Mouse (Mus musculus) liver, embryonic 15.5 days (tissue): Measurements from ENCODE around the gene Asb8. TPM values are rescaled to one million over a fixed set of nuclear protein-coding genes. Genes with fewer than 3 reads are reported as not detected.

Experiments
- ATAC-seq: fragments of 200-750 bp; cut with Nextera tagmentation; 2 replicates; pipeline ENCODE4 v1.8.0; 2017; ENCODE audit warnings: moderate number of reproducible peaks, mild to moderate bottlenecking, moderate library complexity; ENCODE audit not compliant: insufficient read depth
- H3K27ac ChIP-seq: fragments of 300-500 bp; sonication (generic); replicated peaks from 2 replicates; pipeline ENCODE4 v1.5.1; 2015; ENCODE audit warnings: mild to moderate bottlenecking, inconsistent platforms
- H3K27me3 ChIP-seq: fragments of 300-500 bp; sonication (generic); 2 replicates; pipeline ENCODE4 v1.6.1; 2015; ENCODE audit warnings: mild to moderate bottlenecking, inconsistent platforms
- H3K36me3 ChIP-seq: fragments of 300-500 bp; sonication (generic); replicated peaks from 2 replicates; pipeline ENCODE4 v1.6.1; 2015; ENCODE audit warnings: moderate library complexity, mild to moderate bottlenecking, inconsistent platforms
- H3K4me1 ChIP-seq: fragments of 300-500 bp; sonication (generic); replicated peaks from 2 replicates; pipeline ENCODE4 v1.6.1; 2015; ENCODE audit warnings: inconsistent platforms
- H3K4me2 ChIP-seq: fragments of 300-500 bp; sonication (generic); 2 replicates; pipeline ENCODE4 v1.6.1; 2015; ENCODE audit warnings: moderate library complexity, mild to moderate bottlenecking, inconsistent platforms
- H3K4me3 ChIP-seq: fragments of 300-500 bp; sonication (generic); replicated peaks from 2 replicates; pipeline ENCODE4 v1.5.1; 2015; ENCODE audit warnings: mild to moderate bottlenecking, inconsistent platforms
- H3K9ac ChIP-seq: fragments of 300-500 bp; sonication (generic); 2 replicates; pipeline ENCODE4 v1.6.1; 2015; ENCODE audit warnings: moderate library complexity, mild to moderate bottlenecking, inconsistent platforms
- H3K9me3 ChIP-seq: fragments of 300-500 bp; sonication (generic); replicated peaks from 2 replicates; pipeline ENCODE4 v1.6.1; 2016; ENCODE audit warnings: inconsistent platforms
- WGBS: fragments of 180-500 bp; shearing (Covaris S2); methylation state at CpG from one replicate; pipeline ENCODE4 v1.1.7; 2015; ENCODE audit warnings: mixed read lengths; ENCODE audit not compliant: insufficient replicate concordance; 5-methylcytosine and 5-hydroxymethylcytosine counted together
- polyA plus RNA-seq: library from polyadenylated mRNA; unstranded; fragments of >200 nt; fragmentation: Nextera tagmentation; extraction: Ambion mirVana; gene quantifications from 2 replicates; pipeline ENCODE4 v1.2.1, GENCODE M21; 2015

Asb8 gene
- polyA plus RNA-seq, 1 experiment from 2014 or later = 20.4 TPM

GRCm38 (mm10) chr15:98096957-98097356 lies 68.5 kb downstream of the Asb8 start:
- 53% methylated on average over 3 of the region's 3 CpGs for WGBS
- no peak for ATAC-seq

GRCm38 (mm10) chr15:98094905-98095304 lies 70.5 kb downstream of the Asb8 start:
- no peak overlapping the region for H3K27ac ChIP-seq
- H3K4me1 ChIP-seq = peaks cover 21% of the 10 kb centered on the region
- H3K9me3 ChIP-seq = no peaks in the 10 kb centered on the region
- H3K27me3 ChIP-seq = no peaks in the 10 kb centered on the region
- WGBS = 88% methylated on average over 12 of the region's 12 CpGs
- no peak overlapping the region for H3K9ac ChIP-seq
- peaks cover 12% of the 10 kb centered on the region for H3K36me3 ChIP-seq
- H3K4me2 ChIP-seq = no peak overlapping the region
- ATAC-seq = no peak
- H3K4me3 ChIP-seq = no peak overlapping the region

More at GRCm38 (mm10) chr15:98096957-98097356, 68.5 kb downstream of the Asb8 start:
- Histone ChIP-seq H3K27me3 (no peaks in the 10 kb centered on the region), H3K4me3 (no peak overlapping the region), H3K9me3 (no peaks in the 10 kb centered on the region), H3K27ac (no peak overlapping the region), H3K36me3 (peaks cover 9% of the 10 kb centered on the region), H3K9ac (no peak overlapping the region), H3K4me1 (peaks cover 8% of the 10 kb centered on the region), H3K4me2 (no peak overlapping the region)

- peak within 1 kb of the TSS; percentile 90 for H3K9ac ChIP-seq
- under 1% methylated on average over 58 of the region's 58 CpGs for WGBS
- peak within 1 kb of the TSS; percentile 96 for H3K27ac ChIP-seq
- peak within 1 kb of the TSS; percentile 76 for H3K4me2 ChIP-seq
- H3K27me3 ChIP-seq = no peaks in the 10 kb centered on the region
- H3K4me1 ChIP-seq = peaks cover 33% of the 10 kb centered on the region
- ATAC-seq = peak; percentile 92
- no peaks in the 10 kb centered on the region for H3K9me3 ChIP-seq
- peaks cover 25% of the 10 kb centered on the region for H3K36me3 ChIP-seq
- H3K4me3 ChIP-seq = peak within 1 kb of the TSS; percentile 80
Observed at GRCm38 (mm10) chr15:98093121-98094011, 72.1 kb downstream of the Asb8 start, which contains the start of gene Senp1. Gene Senp1, minus strand, starts transcription at chr15:98093744.

GRCm38 (mm10) chr15:98092372-98093120 lies 72.9 kb downstream of the Asb8 start, which contains the start of gene Pfkm:
Gene Pfkm, plus strand, starts transcription at chr15:98092589.
- peak within 1 kb of the TSS; percentile 76 for H3K4me2 ChIP-seq
- no peaks in the 10 kb centered on the region for H3K9me3 ChIP-seq
- no peaks in the 10 kb centered on the region for H3K27me3 ChIP-seq
- H3K4me3 ChIP-seq = peak within 1 kb of the TSS; percentile 80
- H3K27ac ChIP-seq = peak within 1 kb of the TSS; percentile 96
- peak within 1 kb of the TSS; percentile 90 for H3K9ac ChIP-seq
- H3K36me3 ChIP-seq = peaks cover 32% of the 10 kb centered on the region
- WGBS = under 1% methylated on average over 27 of the region's 30 CpGs
- H3K4me1 ChIP-seq = peaks cover 33% of the 10 kb centered on the region
- ATAC-seq = peak; percentile 7; the same call in 1 of the 2 replicates

GRCm38 (mm10) chr15:98091841-98092240 lies 73.6 kb downstream of the Asb8 start:
- no peak for ATAC-seq
- peaks cover 33% of the 10 kb centered on the region for H3K4me1 ChIP-seq
- peak overlapping the region; percentile 80 for H3K4me3 ChIP-seq
- no peaks in the 10 kb centered on the region for H3K9me3 ChIP-seq
- H3K27ac ChIP-seq = peak overlapping the region; percentile 96
- peak overlapping the region; percentile 20 for H3K9ac ChIP-seq
- WGBS = 8% methylated on average over 4 of the region's 4 CpGs
- H3K36me3 ChIP-seq = peaks cover 37% of the 10 kb centered on the region
- peak overlapping the region; percentile 76 for H3K4me2 ChIP-seq
- H3K27me3 ChIP-seq = no peaks in the 10 kb centered on the region

DNA sequence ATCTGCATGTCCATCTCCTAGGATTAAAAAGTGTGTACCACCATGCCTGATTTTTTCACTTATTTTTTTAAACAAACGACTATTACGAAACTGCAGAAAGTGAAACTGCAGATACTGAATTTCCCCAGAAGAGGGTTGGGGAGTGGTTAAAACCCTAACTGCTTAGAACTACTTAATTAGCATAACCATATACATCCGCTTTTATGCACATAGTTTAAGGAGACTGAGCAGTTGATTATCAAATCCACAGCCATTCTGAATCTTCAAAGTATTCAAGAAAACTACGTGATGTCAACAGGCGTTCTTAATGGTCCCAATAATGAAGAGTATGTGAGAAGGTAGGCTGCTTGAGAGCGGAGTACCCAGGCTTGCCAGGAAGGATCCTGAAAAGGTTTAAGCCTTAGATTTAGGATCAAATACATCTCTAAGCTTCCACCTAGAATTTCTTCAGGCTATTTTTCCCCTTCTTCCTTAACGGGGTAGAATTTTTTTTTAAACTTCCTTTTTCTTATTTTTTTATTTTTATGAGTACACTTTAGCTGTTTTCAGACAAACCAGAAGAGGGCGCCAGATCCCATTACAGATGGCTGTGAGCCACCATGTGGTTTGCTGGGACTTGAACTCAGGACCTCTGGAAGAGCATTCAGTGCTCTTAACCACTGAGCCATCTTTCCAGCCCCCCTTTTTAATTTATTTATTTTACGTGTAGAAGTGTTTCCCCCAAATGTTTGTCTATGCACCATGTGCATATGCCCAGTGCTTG lies 75.8 kb downstream of the Asb8 start:
- peaks cover 51% of the 10 kb centered on the region for H3K36me3 ChIP-seq
- H3K27me3 ChIP-seq = no peaks in the 10 kb centered on the region
- WGBS = 57% methylated on average over 9 of the region's 9 CpGs
- no peak overlapping the region for H3K4me3 ChIP-seq
- H3K4me1 ChIP-seq = peaks cover 33% of the 10 kb centered on the region
- H3K9me3 ChIP-seq = no peaks in the 10 kb centered on the region
- no peak overlapping the region for H3K4me2 ChIP-seq
- ATAC-seq = no peak
- H3K27ac ChIP-seq = no peak overlapping the region
- no peak overlapping the region for H3K9ac ChIP-seq

DNA sequence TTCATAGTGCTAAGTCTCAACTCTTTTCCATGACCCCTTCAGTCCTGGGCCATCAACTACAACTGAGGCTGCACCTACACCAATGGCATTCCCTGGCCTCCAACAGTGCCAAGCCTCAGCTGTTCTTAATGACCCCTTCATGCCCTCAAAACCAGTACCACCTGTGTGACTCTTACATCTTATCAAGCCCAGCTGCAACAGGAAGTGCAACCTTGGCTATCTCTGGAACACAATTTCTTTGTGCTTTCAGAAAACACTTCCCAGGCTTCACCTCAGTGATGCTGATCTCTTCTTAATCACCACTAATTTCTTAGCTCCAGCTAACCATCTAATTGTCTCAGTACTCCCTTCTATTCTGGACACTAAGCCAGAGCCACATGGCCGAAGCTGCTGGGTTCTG lies 76.5 kb downstream of the Asb8 start:
- no peak for ATAC-seq
- Histone ChIP-seq H3K27me3 (no peaks in the 10 kb centered on the region), H3K9me3 (no peaks in the 10 kb centered on the region), H3K4me2 (no peak overlapping the region), H3K4me1 (peaks cover 32% of the 10 kb centered on the region), H3K36me3 (peaks cover 58% of the 10 kb centered on the region), H3K9ac (no peak overlapping the region), H3K4me3 (no peak overlapping the region), H3K27ac (no peak overlapping the region)
- WGBS = 70% methylated on average over 1 of the region's 1 CpGs

Other genes with a start within 250 kb of the Asb8 start
- gene Tmem106c, start 201.4 kb downstream of the Asb8 start, polyA plus RNA-seq = 14.2 and 15.8 TPM in 2 replicates
- gene Col2a1, start 160.9 kb downstream of the Asb8 start, polyA plus RNA-seq = 0.48 and 5.3 TPM in 2 replicates
- gene Pfkm, start 73.0 kb downstream of the Asb8 start, polyA plus RNA-seq = 22.2 and 24.3 TPM in 2 replicates
- 13.7 and 14.8 TPM in 2 replicates for gene Senp1, start 71.9 kb downstream of the Asb8 start, polyA plus RNA-seq
- gene Ccdc184, start 1.5 kb upstream of the Asb8 start, polyA plus RNA-seq = 0.06 TPM in 1 of 2 replicates, not detected in the other
- gene Olfr288, start 29.9 kb upstream of the Asb8 start, polyA plus RNA-seq = not detected in 2 replicates
- gene Gm44579, start 55.4 kb upstream of the Asb8 start, polyA plus RNA-seq = not detected in 2 replicates
- not detected in 2 replicates for gene Olfr287, start 55.4 kb upstream of the Asb8 start, polyA plus RNA-seq
- not detected in 2 replicates for gene Olfr286, start 68.8 kb upstream of the Asb8 start, polyA plus RNA-seq
- not detected in 2 replicates for gene H1fnt, start 91.7 kb upstream of the Asb8 start, polyA plus RNA-seq
- 0.08 TPM in 2 replicates for gene Zfp641, start 130.5 kb upstream of the Asb8 start, polyA plus RNA-seq
- not detected in 2 replicates for gene Olfr285, start 151.7 kb upstream of the Asb8 start, polyA plus RNA-seq
- not detected in 2 replicates for gene Olfr284, start 175.4 kb upstream of the Asb8 start, polyA plus RNA-seq
- gene Olfr283, start 215.3 kb upstream of the Asb8 start, polyA plus RNA-seq = not detected in 2 replicates